Mouse (Mus musculus) kidney, postnatal 36 days (tissue): ENCODE measurements around the gene Scgb1b19.
"Not testable (repeated sequence)": the region's sequence is repeated elsewhere in the genome, so short reads cannot be mapped to it uniquely, and the experiment has no call there.

Source experiments
- DNase-seq, 2 experiments: peaks; one replicate each; pipeline ENCODE4 v3.0.0; 2021 to 2022; ENCODE audit warnings: mixed read lengths in 2 of 2

Scgb1b19 gene

DNA sequence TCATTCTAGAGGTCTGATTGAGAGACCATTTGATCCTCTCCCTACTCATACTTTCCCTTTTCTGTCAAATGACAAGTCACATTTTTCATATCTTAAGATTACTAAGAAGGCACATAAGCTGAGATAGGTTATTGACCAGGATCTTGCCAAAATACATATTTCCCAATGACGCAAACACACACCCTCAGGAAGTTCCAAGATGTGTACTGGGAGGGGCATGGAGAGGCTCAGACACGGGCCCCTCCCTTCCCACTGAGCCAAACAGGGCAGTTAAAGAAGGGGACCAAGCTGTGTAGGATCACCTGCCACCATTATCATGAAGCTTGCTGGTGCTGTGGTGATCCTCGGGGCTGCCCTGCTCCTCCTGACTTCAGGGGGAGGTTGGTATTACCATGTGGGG lies at the start of gene Scgb1b19:
TSS of gene Scgb1b19 (plus strand) at position 301 of the 400 bp plus-strand sequence.
- not testable (repeated sequence) for DNase-seq

DNA sequence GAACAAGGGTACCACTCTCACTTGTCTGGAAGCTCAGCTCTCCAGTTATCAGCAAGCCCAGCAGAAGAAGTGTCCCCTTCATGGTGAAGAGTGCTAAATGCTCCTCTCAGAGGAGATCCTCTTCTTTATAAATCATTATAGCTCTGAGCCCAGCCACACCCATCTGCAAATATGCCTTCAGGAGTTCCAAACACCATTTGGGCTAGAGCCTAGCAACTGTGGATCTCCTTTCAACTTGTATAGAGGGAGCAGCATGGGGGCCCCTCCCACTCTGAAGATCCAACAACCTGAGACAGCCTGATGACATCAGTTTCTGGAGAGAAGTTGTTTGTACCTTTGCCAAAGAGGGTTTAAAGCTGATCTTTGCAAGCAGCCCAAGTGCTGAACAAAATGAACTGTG lies 6.9 kb upstream of the Scgb1b19 start, which contains the start of gene Scgb2b19:
TSS of gene Scgb2b19 (minus strand) at position 101 of the 400 bp plus-strand sequence.
- not testable (repeated sequence) for DNase-seq
